Mouse (Mus musculus) C2C12 (cell line): ENCODE results near the gene Zmpste24. TPM values are rescaled to one million over a fixed set of nuclear protein-coding genes. Genes with fewer than 3 reads are reported as not detected.
A peak's percentile ranks its signal among the peaks of the same experiment; 100 is the strongest.

Source experiments
- H3K27me3 ChIP-seq: one replicate; pipeline ENCODE4 v1.6.1; 2011; ENCODE audit not compliant: control insufficient read depth, insufficient read depth, insufficient read length
- H3K36me3 ChIP-seq: one replicate; pipeline ENCODE4 v1.6.1; 2011; ENCODE audit not compliant: control insufficient read depth, insufficient read depth
- H3K4me3 ChIP-seq: one replicate; pipeline ENCODE4 v1.5.1; 2011; ENCODE audit warnings: mild to moderate bottlenecking, control low read depth; ENCODE audit not compliant: poor library complexity, insufficient read depth, severe bottlenecking
- H3K79me2 ChIP-seq: one replicate; pipeline ENCODE4 v1.6.1; 2011; ENCODE audit not compliant: control insufficient read depth, insufficient read depth
- H3K79me3 ChIP-seq: one replicate; pipeline ENCODE4 v1.6.1; 2011; ENCODE audit warnings: low read depth, control low read depth
- H3ac ChIP-seq: one replicate; pipeline ENCODE3; 2011; ENCODE audit warnings: low read depth; ENCODE audit not compliant: control insufficient read depth, insufficient read length
- CEBPB ChIP-seq: IDR thresholded peaks from one replicate; pipeline ENCODE4 v1.6.1; 2011; ENCODE audit warnings: low read depth, mild to moderate bottlenecking, control low read depth, moderate library complexity
- CTCF ChIP-seq: IDR thresholded peaks from one replicate; pipeline ENCODE4 v1.5.1; 2011; ENCODE audit not compliant: control insufficient read depth, insufficient read depth, insufficient read length
- FOSL1 ChIP-seq: IDR thresholded peaks from one replicate; pipeline ENCODE4 v1.8.0; 2011; ENCODE audit warnings: mild to moderate bottlenecking, low read length; ENCODE audit not compliant: poor library complexity, insufficient read depth, severe bottlenecking
- MAX ChIP-seq: IDR thresholded peaks from one replicate; pipeline ENCODE4 v1.6.1; 2011; ENCODE audit warnings: mild to moderate bottlenecking, control low read depth
- MYOD1 ChIP-seq: IDR thresholded peaks from one replicate; pipeline ENCODE4 v1.6.1; 2011; ENCODE audit warnings: low read depth; ENCODE audit not compliant: control insufficient read depth, insufficient read length
- MYOG ChIP-seq: IDR thresholded peaks from one replicate; pipeline ENCODE4 v1.6.1; 2011; ENCODE audit not compliant: control insufficient read depth, insufficient read length; ENCODE audit errors: extremely low read depth
- USF1 ChIP-seq: IDR thresholded peaks from one replicate; pipeline ENCODE4 v1.6.1; 2011; ENCODE audit warnings: low read depth, mild to moderate bottlenecking, control low read depth, moderate library complexity
- polyA plus RNA-seq: library from polyadenylated mRNA; unstranded; fragments of >200 nt; fragmentation: generic; extraction: Trizol; gene quantifications from one replicate; pipeline ENCODE4 v1.2.1, GENCODE M21; 2012; ENCODE audit warnings: missing spikeins

Gene Zmpste24
- polyA plus RNA-seq, 1 experiment, result 24.8 TPM

DNA sequence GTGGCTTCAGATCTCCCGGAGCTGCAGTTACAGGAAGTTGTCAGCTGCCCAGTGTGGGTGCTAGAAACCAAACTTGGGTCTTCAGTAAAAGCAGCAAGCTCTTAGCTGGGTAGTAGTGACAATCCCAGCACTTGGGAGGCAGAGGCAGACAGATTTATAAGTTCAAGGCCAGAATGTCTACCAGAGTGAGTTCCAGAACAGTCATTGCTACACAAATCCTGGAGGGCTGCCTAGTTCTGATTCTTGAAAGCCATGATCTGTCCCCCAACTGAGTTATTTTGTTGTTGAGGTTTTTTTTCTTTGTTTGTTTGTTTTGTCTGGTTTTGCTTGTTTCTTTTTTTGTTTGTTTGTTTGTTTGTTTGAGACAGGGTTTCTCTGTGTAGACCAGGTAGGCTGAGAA, 69.9 kb downstream of the Zmpste24 start:
- Histone ChIP-seq H3ac (no peak overlapping the region), H3K36me3 (no peaks in the 10 kb centered on the region), H3K79me2 (no peaks in the 10 kb centered on the region), H3K4me3 (no peak overlapping the region), H3K79me3 (no peaks in the 10 kb centered on the region), H3K27me3 (no peaks in the 10 kb centered on the region)
- no peak for TF ChIP-seq MYOG
- no peak for TF ChIP-seq CTCF
- no peak for TF ChIP-seq MYOD1
- TF ChIP-seq FOSL1, result no peak
- no peak for TF ChIP-seq MAX
- no peak for TF ChIP-seq CEBPB
- TF ChIP-seq USF1, result no peak

- Histone ChIP-seq H3K79me2 (no peaks in the 10 kb centered on the region), H3K27me3 (no peaks in the 10 kb centered on the region), H3K4me3 (no peak overlapping the region), H3K79me3 (no peaks in the 10 kb centered on the region), H3K36me3 (no peaks in the 10 kb centered on the region), H3ac (no peak overlapping the region)
- TF ChIP-seq USF1, result no peak
- no peak for TF ChIP-seq MYOG
- TF ChIP-seq MYOD1, result no peak
- TF ChIP-seq CTCF, result no peak
- no peak for TF ChIP-seq CEBPB
- no peak for TF ChIP-seq MAX
- no peak for TF ChIP-seq FOSL1
These were observed 72.4 kb downstream of the Zmpste24 start for GRCm38 (mm10) chr4:121025681-121026080.

- TF ChIP-seq CEBPB (peak; percentile 91), FOSL1 (no peak)
- no peaks in the 10 kb centered on the region for H3K27me3 ChIP-seq
- H3K4me3 ChIP-seq, result no peak overlapping the region
- no peak overlapping the region for H3ac ChIP-seq
- no peaks in the 10 kb centered on the region for H3K79me3 ChIP-seq
- no peaks in the 10 kb centered on the region for H3K36me3 ChIP-seq
- H3K79me2 ChIP-seq, result no peaks in the 10 kb centered on the region
These were observed 74.1 kb downstream of the Zmpste24 start for GRCm38 (mm10) chr4:121023941-121024340.

DNA sequence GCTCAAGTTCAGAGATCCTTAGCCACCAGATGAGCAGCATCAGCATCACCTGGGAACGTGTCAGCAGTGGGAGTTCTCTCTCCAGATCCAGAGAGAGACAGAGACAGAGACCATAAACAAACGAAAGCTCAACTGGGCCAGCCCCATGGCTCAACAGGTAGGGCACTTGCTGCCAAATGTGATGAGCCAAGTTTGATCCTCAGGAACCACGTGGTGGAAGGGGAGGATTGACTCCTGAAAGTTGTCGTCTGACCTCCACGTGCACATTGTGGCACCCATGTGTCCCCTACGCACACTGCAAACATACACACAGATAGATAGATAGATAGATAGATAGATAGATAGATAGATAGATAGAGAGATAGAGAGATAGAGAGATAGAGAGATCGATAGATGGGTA, 74.6 kb downstream of the Zmpste24 start:
- TF ChIP-seq FOSL1, result no peak
- Histone ChIP-seq H3ac (no peak overlapping the region), H3K36me3 (no peaks in the 10 kb centered on the region), H3K27me3 (no peaks in the 10 kb centered on the region), H3K4me3 (no peak overlapping the region), H3K79me3 (no peaks in the 10 kb centered on the region), H3K79me2 (no peaks in the 10 kb centered on the region)

- no peaks in the 10 kb centered on the region for H3K79me3 ChIP-seq
- no peak overlapping the region for H3ac ChIP-seq
- H3K4me3 ChIP-seq, result no peak overlapping the region
- no peaks in the 10 kb centered on the region for H3K27me3 ChIP-seq
- H3K79me2 ChIP-seq, result peaks cover under 1% of the 10 kb centered on the region
- H3K36me3 ChIP-seq, result no peaks in the 10 kb centered on the region
- no peak for TF ChIP-seq MYOG
- TF ChIP-seq MYOD1, result no peak
- no peak for TF ChIP-seq MAX
- TF ChIP-seq USF1, result no peak
- TF ChIP-seq CTCF, result no peak
- TF ChIP-seq FOSL1, result no peak
These were observed 76.1 kb downstream of the Zmpste24 start for GRCm38 (mm10) chr4:121021911-121022310.

DNA sequence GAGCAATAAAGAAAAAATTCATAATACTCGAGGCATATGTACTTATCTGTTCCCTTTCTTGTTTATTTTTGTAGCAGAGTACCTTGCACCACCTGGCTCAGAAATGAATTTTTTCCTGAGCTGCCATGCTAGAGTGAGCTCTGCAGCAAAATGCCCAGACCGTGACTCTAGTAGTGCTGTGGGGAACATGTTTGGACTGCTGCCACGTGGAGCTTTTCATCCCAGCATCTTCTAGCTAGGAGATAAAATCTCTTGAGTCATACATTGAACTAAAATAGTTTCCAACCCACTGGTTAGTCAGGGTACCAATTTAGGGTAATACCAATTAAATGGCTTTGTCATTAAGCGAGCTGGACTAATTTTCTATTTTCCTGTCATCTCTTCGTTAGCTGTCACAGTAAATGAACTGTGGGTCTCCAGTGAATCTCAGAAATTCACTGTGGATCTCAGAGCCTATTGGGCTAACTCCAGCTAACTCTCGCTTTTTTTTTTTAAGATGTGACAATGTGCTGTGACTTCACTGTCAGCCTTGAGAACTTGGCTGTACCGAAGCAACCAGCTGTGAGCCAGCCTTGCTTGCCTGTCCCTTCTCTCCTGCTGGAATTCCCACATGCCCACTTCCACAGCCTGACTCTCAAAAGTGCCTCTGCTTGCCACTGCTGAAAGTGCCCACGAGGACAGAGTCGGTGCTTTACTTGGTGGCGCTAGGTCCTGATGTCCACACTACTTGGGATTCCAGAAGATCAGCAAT, 77.8 kb downstream of the Zmpste24 start:
- no peaks in the 10 kb centered on the region for H3K36me3 ChIP-seq
- no peaks in the 10 kb centered on the region for H3K27me3 ChIP-seq
- no peak overlapping the region for H3K4me3 ChIP-seq
- H3ac ChIP-seq, result no peak overlapping the region
- peaks cover 12% of the 10 kb centered on the region for H3K79me3 ChIP-seq
- TF ChIP-seq USF1 (peak; percentile 45), MYOG (no peak)
- peaks cover 17% of the 10 kb centered on the region for H3K79me2 ChIP-seq
